Mouse (Mus musculus) heart, adult 11 months (tissue): ENCODE measurements around the gene Pla2g1b.

Experiments used
- DNase-seq: peaks from one replicate; pipeline ENCODE4 v3.0.0; 2022

Gene Pla2g1b

GRCm38 (mm10) chr5:115507267-115507980 lies 41.4 kb downstream of the Pla2g1b start:
- DNase-seq, result peak; percentile 96

- DNase-seq, result peak; percentile 95
These were observed 42.2 kb downstream of the Pla2g1b start for GRCm38 (mm10) chr5:115507981-115508858.

GRCm38 (mm10) chr5:115508859-115509147 lies 42.7 kb downstream of the Pla2g1b start:
- DNase-seq, result peak; percentile 98

GRCm38 (mm10) chr5:115509321-115509761 lies 43.3 kb downstream of the Pla2g1b start:
- DNase-seq, result peak; percentile 97

- DNase-seq, result peak; percentile 95
These were observed 44.0 kb downstream of the Pla2g1b start for GRCm38 (mm10) chr5:115509790-115510689.

- peak; percentile 94 for DNase-seq
These were observed 46.3 kb downstream of the Pla2g1b start for GRCm38 (mm10) chr5:115512375-115512774.

- DNase-seq, result no peak
These were observed 47.2 kb downstream of the Pla2g1b start for GRCm38 (mm10) chr5:115513246-115513645.

GRCm38 (mm10) chr5:115513721-115514120 lies 47.7 kb downstream of the Pla2g1b start:
- peak; percentile 96 for DNase-seq

GRCm38 (mm10) chr5:115514346-115514745 lies 48.3 kb downstream of the Pla2g1b start:
- no peak for DNase-seq

GRCm38 (mm10) chr5:115514896-115515587 lies 49.0 kb downstream of the Pla2g1b start:
- DNase-seq, result peak; percentile 99

GRCm38 (mm10) chr5:115516081-115516907 lies 50.2 kb downstream of the Pla2g1b start:
- peak; percentile 99 for DNase-seq

- peak; percentile 94 for DNase-seq
These were observed 50.8 kb downstream of the Pla2g1b start for GRCm38 (mm10) chr5:115516908-115517307.

- DNase-seq, result peak; percentile 95
These were observed 51.4 kb downstream of the Pla2g1b start for GRCm38 (mm10) chr5:115517501-115517900.

GRCm38 (mm10) chr5:115518214-115518613 lies 52.2 kb downstream of the Pla2g1b start:
- DNase-seq, result peak; percentile 86

GRCm38 (mm10) chr5:115520325-115520869 lies 54.3 kb downstream of the Pla2g1b start:
- DNase-seq, result peak; percentile 98

GRCm38 (mm10) chr5:115521553-115522461 lies 55.7 kb downstream of the Pla2g1b start:
- peak; percentile 98 for DNase-seq

GRCm38 (mm10) chr5:115522531-115522930 lies 56.5 kb downstream of the Pla2g1b start:
- DNase-seq, result peak; percentile 92

- peak; percentile 91 for DNase-seq
These were observed 57.0 kb downstream of the Pla2g1b start for GRCm38 (mm10) chr5:115522981-115523499.

- DNase-seq, result peak; percentile 95
These were observed 57.9 kb downstream of the Pla2g1b start for GRCm38 (mm10) chr5:115523971-115524370.
